Mouse (Mus musculus) lung, postnatal 4 days (tissue): ENCODE results near the gene Lgals1.

Experiments
- DNase-seq, 2 experiments: peaks; one replicate each; pipeline ENCODE4 v3.0.0; 2021

Gene Lgals1

DNA sequence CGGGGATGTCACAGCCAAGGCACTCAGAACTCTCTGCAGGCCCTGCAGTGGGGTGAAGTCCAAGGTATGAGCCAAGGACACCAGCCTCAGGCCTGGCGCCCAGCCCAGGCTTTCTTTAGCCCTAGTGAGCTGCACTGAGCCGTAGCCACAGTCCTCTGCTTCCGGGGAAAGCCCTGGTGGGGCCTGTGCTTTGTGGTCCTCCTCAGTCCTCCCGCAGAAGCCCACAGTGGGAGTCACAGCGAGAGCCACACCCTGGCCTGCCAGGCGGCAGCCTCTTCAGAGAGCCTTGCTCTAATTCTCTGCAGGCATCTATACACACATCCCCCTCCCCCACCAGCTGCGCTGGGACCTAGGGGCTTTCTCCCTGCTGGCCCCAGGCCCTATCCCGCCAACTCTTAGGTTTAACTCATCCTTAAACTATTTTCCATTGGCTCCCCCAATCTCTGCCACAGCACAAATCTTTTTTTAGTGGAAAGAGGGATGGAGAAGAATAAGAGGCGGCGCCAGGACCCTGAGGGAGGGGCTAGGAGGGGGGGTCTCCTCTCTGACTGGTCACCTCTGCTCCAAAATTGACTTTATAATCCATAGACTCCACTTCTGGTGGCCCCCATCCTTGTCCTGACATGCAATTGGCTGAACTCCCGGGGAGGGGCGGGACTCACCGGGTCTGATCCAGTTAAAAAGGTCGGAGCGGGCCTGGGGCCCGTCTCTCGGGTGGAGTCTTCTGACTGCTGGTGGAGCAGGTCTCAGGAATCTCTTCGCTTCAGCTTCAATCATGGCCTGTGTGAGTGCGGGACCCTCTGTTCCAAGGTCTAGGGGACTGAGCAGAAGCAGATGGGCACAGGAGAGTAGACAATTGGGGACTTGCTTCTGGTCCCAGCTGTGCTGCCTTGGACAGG lies at the start of gene Lgals1:
Lgals1 (plus strand) TSS at position 705 of the 899 bp plus-strand sequence.
- DNase-seq = peak; percentile 92 to 93

DNA sequence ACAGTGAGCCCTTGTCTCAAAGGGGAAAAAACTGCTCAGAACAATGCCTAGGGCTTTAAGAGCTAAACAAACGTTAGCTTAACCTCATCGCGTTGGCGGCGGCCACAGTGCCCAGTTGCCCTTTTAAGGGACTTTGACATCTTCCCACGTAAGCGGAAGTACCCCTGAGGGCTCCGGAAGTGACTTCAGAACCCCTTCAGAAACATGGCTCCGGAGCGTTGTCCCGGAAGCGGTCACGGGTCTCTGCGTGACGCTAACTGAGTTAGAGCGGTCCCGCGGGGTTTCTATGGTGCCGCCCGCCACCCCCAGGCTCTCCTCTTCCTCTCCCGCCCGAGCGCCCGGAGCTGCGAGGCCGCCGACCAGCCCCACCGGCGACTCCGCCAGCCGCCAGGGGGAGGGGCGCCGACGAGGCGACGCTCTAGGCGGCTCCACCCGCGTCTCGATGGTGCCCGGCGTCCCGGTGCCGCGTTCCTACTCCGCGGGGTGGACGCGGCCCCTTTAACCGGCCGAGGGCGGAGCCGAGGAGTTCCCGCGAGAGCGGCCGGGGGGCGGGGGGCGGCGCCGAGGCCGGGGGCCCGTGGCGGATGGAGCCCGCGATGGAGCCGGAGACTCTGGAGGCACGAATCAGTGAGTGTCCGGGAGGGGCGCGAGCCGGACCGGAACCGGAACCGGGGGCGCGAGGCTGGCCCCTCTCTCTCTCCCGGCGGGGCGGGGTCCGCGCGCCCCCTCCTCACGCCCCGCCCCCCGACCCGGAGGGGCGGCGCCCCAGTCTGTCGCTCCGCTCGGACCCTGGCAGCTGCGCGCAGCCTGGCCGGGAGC lies 49.3 kb upstream of the Lgals1 start, which contains the start of gene Gga1:
Gga1 (plus strand) TSS at position 200 of the 819 bp plus-strand sequence.
- peak; percentile 96 for DNase-seq

DNA sequence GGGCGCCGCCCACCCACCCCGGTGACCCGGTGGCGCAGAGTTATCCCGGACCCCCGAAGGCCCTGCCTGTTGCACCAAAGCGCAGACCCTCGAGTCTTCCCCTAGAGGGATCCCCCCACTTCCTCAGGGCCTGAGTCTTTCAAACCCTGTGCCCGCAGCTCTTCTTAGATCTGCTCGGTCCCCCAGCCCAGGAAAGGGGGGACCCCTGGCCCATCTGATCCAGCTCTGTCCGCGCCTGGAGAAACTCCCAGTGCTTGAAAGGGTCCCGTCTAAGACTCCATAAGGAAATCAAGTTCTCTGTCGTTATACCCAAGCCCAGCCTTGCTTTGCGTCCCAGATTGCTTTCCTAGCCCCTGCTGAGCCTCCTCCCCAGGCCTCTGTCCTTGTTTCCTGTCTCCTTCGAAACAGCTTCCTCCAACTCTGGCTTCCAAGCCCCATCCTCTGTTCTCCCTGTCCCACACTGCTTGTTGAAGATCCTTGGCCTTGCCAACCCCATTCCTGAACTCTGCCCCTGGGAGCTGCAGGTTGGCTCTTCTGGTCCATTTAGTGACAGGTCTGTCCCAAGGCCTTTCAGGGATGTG lies 48.6 kb upstream of the Lgals1 start:
- no peak for DNase-seq

DNA sequence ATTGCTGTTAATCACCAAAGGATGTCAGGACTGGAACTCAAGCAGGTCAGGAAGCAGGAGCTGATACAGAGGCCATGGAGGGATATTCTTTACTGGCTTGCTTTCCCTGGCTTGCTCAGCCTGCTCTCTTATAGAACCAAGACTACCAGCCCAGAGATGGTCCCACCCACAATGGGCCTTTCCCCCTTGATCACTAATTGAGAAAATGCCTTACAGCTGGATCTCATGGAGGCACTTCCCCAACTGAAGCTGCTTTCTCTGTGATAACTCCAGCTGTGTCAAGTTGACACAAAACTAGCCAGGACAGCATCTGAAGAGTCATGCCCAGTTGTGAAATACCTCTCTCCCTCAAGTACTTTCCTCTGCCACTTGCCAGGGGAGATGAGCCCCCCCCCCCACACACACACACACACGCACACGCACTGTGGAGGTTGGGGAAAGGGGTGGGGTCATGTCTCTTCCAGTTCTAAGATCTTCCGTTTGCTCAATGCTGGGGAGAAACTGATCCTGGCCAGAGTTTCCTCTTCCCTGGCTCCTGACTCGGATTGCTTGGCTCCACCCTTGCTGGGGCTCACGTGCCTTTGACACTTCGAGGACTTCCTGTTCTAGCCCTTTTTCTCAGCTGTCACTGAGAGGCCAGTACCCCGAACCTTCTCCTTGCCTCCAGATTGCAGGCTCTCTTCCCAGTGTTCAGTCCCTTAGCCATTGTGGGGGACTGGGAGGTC lies 47.6 kb upstream of the Lgals1 start:
- peak; percentile 62 to 78 for DNase-seq

DNA sequence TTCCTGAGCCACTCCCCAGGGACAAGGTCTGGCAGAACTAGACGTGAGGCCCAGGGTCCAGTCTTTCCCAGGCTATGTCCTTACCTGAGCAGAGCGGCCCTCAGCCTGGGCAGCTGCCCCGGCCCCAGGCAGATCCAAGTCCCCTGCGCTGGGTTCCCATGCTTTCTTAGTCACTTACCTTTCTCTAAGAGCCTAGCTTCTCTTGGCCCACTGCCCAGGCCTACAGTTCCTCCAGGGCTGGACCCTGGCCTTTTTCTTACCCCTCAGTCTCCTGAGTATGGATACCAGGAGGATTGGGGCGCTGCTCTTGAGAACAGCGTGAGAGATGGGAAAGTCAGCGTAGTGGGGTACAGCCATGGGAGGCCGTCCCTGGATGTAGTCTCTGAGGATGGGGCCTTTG lies 46.1 kb upstream of the Lgals1 start:
- no peak for DNase-seq

DNA sequence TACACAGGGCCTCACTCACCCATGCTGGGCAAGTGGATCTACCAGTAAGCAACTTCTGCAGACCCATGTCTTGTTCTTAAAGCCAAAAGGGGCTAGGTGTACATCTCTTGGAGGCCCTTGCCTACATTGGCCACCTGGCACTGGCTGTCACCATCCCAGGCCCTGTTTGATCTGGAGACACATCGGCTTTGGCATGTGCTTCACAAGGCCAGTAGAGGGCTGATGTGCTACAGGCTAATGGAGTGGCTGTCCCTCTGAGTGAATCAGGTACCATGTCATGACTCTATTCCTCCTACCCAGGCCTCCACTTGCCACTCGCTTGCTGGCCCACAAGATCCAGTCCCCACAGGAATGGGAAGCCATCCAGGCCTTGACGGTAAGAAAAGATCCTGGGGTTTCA lies 44.7 kb upstream of the Lgals1 start:
- no peak for DNase-seq

DNA sequence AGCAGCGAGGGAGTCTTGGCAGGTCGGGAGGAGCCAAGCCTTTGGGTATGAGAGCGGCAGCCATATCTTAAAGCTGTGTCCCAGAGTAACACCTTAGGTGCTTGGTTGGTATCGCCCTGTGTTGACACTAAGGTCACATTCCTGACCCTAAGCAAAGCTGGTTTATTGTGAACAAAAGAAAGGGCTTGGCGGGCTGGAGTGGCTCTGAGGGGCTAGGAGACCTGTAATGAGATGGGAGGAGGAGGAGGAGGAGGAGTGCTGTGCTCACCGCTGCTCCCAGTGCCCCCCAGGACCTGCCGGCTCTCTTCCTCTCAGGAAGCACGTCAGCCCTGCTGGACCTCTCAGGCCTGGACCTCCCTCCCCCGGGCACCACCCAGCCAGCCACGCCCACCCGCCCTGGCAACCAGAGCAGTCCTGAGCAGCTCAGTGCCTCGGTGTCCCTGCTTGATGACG lies 37.1 kb upstream of the Lgals1 start:
- DNase-seq = peak; percentile 50 to 59

DNA sequence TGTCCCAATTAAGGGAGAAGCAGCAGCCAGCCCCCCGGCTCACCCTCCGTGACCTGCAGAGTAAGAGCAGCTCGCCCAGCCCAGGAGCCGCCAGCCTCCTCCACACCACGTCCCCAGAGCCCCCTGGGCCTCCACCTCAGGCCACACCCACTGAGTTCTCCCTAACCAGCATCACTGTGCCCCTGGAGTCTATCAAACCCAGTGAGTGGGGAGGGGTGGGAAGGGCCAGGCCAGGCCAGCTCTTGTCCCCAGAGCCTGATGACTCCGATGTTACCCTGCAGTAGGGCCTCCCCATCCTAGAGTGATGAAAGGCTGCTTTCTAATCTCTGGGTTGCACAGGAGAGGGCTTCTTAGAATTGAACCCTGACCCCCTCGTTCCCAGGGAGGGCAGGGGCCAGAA lies 34.1 kb upstream of the Lgals1 start:
- DNase-seq = no peak

DNA sequence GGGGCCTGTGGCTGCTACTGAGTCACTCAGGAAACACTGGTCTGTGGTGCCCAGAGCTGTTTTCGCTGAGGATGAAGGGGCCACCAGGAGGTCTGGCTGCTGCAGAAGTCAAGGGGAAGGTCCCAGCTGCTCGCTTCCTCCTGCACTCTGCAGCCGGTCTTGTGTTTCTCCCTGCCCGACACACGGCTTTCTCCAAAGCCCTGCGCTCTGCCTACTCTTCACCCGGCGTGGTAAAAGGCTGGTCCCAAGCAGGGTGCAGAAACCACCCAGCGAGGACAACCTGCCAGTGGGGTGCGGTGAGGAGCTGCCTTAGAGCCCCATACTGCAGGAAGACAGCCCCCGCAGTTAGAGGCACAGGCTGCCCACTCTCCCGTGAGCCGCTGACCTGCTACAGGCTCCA lies 31.8 kb upstream of the Lgals1 start:
- peak in 1 of 2 experiments; percentile 53 for DNase-seq

DNA sequence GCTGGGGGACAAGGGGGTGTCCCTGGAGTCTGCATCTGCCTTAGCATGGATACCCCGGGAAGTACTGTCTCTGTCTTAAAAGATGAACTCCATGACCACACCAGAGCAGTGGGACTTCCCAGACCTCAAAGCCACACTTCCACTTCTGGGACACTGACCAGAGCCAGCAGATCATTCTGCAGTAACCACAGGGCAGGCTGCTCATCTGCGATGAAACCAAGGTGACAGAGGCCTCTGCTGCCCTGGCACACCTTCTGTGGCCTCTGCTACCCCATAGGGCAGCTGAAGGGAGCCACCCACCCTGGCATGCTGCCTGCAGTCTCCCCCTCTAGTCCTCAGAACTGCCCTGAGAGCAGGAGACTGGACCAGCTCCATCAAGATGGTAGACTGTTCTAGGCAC lies 30.8 kb upstream of the Lgals1 start:
- DNase-seq = no peak

DNA sequence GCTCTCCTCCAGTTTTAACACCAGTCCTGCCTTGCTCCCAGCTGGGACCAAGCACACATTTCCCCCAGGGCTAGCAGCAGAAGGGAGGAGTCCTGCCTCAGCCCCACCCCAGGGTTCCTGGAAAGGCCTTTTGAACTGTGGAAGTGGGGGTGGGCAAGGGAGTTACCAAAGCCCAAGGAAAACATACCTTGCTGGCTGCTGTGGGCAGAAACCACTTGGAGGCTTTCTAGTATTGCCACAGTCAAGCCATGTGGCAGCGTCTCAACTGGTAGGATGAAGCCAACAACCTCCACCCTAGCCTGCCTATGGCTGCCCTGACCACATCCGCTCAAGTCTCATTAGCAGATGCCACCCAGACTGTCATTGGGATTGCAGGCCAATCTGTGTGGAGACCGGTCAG lies 30.4 kb upstream of the Lgals1 start:
- DNase-seq = peak; percentile 63

DNA sequence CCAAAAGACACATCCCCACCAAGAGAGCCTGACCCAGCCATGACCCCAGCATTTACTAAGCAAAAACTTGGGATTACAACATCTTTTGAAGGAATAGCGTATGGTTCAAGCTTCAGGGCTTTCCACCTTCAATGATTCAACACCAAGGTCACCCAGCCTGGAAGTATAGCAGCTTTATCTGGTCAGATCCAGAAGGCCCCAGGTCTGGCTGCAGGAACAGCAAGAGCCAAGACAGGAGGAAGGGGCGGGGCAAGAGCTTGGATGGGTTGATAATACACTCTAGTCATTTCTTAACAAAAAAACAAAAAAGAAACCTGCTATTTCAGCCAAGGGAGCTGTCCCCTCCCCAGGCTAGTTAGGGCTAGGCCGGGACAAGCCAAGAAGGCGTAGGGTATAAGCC lies 29.0 kb upstream of the Lgals1 start:
- no peak for DNase-seq

DNA sequence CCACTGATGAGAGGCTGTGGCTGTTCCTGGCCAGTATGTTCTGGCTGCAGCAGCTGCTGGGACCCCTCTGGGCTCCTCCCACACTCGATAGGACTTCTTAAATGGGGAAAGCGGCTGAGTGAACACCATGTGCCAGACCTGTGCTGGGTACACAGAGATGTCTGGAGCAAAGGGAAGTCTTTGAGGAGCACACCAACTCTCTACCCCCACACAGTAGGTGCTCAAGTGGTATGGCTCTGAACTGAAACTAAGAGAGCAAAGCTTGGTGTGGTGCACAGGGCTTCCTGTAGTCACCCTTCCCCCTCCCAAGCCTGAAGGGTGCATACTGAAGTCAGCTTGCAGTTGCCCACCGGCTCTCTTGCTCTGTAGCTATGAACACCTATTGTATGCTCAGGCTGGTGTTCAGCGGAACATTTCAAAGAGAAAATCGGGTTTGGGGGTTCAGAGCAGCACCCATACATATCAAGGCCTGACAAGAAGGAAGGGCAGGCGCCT lies 28.0 kb upstream of the Lgals1 start:
- no peak for DNase-seq

DNA sequence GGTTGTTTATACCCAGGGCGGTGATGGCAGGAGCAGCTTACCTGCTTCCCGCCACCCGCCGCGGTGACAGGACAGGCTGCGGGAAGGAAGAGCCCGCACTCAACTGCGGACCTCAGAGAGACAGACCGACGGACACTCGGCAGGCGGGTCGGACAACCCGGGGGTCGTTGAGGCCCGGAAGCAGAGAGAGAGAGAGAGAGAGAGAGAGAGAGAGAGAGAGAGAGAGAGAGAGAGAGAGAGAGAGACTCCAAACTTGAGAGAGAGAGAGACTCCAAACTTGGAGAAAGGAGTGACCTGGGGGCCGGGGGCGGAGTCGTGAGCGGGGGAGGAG lies 27.2 kb upstream of the Lgals1 start, which contains the start of gene Gm49510:
Gm49510 (plus strand) TSS at position 259 of the 331 bp plus-strand sequence.
- DNase-seq = no peak

DNA sequence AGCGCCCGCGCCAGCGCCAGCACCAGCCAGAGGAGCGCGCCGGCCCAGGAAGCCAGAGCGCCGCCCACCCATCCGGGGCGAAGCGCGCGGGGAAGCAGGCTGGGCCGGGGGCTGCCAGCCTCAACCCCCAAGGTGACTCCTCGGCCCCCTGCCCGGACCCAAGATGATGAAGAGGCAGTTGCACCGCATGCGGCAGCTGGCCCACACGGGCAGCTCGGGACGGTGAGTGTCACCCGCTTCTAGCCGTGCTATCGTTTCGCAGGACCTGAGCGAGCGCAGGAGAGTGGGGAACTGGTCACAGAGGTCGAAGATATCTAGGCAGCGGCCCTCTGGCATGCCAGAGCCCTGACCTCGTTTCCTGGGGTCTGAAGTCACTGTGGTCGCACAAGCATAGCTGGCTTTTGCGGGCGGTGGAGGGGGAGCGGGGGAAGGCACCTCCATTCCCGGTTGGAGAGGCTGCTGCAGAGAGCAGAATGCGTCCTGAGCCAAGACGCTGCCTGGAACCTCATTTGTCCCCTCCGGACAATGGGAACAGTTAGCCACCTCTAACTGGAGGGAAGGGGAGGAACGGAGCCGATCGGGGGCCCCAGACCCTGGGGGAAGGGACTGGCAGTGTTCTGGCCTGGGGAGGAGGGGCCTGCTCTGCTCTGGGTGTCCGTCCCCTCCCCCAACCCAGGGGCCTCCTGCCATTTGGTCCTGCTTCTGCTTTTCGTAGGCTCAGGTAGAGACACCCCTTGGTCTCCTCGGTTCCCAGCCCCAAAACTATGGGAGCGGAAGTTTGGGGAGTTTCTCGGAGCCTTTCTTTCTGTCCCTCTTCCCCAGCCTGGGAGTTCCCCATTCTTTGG lies 26.6 kb upstream of the Lgals1 start, which contains the start of gene Sh3bp1:
Sh3bp1 (plus strand) TSS at position 29 of the 845 bp plus-strand sequence.
- peak; percentile 84 to 87 for DNase-seq

DNA sequence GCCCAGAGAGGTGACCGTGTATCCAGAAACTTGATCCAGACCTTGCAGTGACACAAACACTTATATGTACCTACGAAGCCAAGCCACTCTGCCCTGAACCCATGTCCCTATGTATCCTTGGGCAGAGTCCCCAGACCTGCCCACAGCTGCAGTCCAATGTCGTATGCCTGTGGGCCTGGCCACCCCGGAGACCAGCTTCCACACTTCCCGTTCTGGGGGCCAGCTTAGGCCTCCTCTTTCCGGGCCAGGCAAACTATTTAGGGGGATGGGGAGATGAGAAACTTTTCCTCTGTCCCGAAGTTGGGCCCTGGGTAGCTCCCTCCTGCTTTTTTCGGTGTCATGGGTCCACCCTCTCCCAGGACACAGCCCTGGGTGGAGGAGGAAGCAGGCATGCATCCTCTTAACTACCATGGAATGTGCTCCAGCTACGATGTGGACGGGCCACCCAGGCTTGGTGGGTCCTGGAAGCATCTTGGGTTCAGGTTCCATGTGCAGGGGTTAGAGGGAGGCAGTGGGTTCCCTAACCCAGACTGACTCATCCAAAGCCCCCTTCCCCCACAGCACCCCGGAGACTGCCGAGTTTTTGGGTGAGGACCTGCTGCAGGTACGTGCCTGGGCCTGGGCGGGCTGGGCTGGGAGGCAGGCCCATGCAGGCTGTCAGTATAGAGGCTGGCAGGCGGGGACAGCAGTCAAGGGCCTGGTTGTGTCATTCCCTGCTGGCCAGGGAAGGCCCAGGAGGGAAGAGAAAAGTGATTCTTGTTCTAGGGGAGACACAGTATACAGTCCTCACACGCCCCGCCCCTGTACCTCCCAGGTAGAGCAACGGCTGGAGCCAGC lies 25.7 kb upstream of the Lgals1 start:
- peak in 1 of 2 experiments; percentile 57 for DNase-seq

DNA sequence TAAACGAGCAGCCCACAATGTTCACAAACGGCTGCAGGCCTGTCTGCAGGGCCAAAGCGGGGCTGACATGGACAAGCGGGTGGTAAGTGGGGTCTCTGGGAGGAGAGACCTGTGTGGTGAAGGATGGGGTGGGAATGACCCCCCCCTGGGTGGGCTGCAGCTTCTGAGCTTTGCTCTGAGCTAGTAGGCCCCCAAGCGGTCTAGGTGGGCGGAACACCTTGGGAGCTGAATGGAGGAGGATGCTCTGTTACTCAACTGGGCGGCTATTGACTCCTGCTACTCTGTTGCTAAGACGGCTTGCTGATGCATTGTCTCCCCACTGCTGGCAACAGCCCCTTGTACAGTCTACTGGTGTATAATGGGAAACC lies 25.1 kb upstream of the Lgals1 start:
- DNase-seq = no peak

DNA sequence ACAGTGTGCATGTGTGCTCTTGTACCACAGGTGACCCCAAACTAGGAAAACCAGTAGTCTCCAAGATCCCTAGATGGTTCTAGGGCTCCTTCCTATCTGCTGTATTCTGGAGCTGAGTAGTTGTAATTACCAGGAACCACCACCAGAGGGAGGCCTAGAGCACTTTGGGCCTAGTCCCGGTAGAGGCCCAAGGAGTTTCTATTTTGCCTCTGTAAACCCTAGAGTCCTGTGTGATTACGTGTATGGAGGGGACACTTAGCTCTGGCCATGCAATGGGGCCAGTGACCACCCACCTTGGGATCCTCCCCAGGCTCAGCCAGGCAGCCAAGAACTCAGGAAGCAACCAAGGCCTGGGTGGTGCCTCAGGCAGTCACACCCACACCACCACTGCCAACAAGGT lies 23.3 kb upstream of the Lgals1 start:
- peak; percentile 64 to 90 for DNase-seq

DNA sequence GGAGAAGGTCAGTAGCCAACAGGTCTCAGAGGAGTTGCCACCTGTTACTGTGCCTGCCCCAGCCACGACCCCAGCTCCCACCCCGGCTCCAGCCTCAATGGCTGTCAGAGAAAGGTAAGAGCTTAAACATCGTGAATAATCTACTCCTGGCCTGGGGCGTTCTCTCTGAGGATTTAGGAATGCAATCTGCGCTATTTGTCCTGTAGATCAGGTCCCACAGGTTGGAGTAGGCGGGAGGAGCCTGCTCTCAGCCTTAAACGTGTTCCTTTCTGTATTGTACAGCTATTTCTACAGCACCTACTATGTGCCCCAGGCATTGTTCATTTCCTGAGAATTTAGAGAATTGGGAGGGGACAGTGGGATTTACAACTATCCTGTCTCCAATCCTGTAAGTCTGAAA lies 18.1 kb upstream of the Lgals1 start:
- no peak for DNase-seq

DNA sequence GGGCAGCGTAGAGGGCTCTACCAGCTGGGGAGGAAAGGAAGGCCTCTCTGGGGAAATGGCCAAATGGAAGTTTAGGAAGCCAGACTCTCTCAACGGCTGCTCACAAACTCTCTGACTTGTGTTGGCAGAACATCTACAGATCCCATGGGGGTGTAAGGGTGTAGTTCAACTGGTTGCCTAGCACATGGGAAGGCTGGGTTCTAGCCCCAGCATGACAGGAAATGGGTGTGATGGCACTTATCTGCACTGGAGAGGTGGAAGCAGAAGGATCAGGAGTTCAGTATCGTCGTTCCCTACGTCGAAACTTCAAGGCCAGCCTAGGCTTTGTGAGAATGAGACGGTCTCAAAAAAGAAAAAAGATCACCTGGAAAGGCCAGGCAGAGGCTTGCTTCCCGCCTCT lies 17.5 kb upstream of the Lgals1 start:
- DNase-seq = no peak

DNA sequence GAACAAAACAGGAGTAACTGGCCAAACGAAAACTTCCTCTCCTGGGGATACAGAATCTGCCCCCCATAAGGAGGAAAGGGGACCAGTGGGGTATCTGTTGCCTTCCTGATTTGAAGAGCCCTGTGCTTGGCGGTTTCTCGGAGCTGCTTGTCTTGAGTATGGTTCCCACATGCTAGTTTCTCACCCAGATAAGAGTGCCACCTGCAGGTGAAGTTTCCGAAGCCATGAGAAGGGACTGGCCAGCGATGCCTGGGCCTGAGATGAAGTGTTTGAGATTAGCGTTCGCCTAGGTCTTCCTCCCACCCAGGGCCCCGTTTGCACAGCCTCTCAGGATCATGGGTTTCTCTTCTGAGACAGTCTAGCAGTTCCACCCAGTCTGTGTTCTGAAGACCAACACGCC lies 14.5 kb upstream of the Lgals1 start:
- peak in 1 of 2 experiments; percentile 61 for DNase-seq
